Mouse (Mus musculus) adrenal gland, adult 8-10 months (tissue): ENCODE results near the gene Ccm2. TPM values are rescaled to one million over a fixed set of nuclear protein-coding genes. Genes with fewer than 3 reads are reported as not detected.
"Not testable (repeated sequence)": the region's sequence is repeated elsewhere in the genome, so short reads cannot be mapped to it uniquely, and the experiment has no call there.

Experiments
- DNase-seq: peaks from one replicate; pipeline ENCODE4 v3.0.0; 2022
- total RNA-seq, 4 experiments: library from RNA; stranded (reverse); gene quantifications; 2 replicates each; pipeline ENCODE4 v1.2.4; 2022

Ccm2 gene
- total RNA-seq: 10 to 100 TPM; 35.8 to 40.8 (median 40.5) TPM

DNA sequence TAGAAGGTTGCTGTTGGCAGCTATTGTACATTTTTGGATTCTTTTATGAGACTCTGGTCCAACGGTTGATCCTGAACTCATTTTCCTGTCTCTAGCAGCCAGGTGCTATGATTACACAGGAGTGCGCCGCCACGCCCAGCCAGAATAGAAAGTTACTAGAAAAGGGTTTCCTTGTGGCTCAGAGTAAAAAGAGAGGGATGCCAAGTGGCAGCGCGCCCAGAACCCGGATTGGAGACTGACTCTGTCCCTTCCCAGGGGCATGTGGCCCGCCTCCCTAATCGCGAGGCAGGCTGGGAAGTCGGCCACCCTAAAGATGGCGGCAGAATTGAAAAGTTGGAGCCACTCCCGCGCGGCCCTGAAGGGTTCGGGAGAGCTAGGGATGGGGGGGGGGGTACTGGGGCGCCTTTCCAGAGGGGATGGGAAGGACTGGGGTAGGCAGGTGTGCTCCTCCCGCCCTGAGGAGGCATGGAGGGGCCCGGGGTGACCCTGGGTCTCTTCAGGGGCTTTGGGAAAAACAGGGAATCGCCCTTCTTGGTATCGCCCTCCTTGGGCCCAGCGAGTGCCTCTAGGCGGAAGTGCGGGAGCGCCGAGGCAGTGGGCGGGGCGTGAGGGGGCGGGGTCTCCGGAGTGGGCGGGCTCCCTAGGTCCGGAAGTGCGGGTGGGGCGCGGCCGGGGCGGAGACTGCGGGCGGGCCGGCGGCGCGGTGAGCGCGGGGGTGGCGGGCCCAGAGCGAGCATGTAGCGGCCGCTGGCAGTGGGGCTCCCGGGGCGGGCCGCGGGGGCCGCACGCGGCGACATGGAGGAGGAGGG is at the start of gene Ccm2:
TSS of gene Ccm2 (plus strand) at position 683 of the 809 bp plus-strand sequence.
- DNase-seq: peak; percentile 97

DNA sequence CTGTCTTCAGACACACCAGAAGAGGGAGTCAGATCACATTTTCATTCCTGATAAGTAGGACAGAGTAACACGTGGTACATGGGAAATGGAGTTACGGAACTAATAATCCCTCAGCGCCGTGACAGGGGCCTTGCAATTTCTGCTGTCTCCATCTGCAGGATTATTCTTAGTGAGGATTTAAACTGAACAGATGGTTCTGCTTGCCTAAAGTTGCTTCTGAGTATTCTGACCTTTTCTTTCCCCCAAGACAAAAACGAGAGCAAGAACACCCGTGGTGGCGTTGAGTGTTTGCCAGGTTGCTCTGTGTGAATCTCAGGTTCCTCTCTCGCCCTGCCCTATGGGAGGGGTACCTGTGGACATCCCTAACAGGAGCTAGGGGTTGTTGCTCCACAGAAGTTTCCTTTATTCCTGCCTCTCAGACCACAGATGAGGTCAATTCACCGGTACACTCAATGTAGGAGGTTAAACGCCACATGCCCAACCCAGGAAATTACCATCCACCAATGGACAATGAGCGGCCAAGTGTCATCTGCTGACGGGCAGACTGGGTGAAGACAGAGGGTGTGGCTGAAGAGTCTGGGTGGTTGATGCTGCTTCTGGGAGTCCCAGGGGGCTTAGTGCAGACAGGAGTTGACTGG is 49.3 kb upstream of the Ccm2 start:
- DNase-seq: no peak

DNA sequence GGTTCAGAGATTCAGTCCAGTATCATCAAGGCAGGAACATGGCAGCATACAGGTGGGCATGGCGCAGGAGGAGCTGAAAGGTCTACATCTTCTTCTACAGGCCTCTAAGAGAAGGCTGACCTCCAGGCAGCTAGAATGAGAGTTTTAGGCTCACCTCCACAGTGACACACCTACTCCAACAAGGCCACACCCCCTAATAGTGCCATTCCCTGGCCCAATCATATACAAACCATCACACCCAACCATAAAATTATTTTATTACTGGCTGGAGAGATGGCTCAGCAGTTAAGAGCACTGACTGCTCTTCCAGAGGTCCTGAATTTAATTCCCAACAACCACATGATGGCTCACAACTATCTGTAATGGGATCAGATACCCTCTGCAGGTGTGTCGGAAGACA is 44.2 kb upstream of the Ccm2 start:
- no peak for DNase-seq

DNA sequence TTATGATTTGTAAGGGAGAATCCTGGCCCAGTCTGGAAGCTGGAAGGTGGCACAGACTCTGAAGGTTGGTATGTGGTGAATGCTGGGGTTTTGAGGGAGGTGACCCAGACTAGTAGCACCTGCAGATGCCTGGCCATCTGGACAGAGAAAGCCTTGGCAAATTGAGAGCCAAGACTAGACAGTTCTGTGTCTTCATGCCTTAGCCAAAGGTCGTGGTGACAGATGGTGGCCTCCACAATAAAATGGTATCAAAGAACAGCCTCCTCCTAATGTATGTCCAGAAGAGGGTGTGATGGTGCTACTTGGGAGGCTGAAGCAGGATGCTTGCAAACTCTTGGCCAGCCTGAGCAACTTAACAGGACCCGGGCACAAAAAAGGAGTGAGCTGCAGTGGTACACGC is 42.5 kb upstream of the Ccm2 start:
- no peak for DNase-seq

DNA sequence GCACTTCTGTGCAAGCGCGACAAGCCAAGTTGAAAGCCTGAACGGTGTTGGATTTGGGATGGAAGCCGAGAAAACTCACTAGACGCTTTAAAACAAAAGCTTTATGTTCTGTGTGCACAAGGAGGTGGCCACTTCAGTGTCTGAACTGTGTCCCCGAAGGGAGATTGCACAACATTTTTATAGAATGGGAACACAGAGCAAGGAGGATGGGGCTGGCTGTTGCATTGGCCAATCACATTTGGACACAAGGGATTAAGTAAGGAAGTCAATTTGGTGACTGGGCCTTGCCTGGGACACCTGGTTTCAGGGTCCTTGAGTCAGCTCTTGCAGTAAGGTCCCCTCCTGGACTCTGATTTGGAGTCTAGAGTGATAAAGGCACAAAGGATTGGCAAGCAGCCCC is 42.0 kb upstream of the Ccm2 start:
- DNase-seq: no peak

DNA sequence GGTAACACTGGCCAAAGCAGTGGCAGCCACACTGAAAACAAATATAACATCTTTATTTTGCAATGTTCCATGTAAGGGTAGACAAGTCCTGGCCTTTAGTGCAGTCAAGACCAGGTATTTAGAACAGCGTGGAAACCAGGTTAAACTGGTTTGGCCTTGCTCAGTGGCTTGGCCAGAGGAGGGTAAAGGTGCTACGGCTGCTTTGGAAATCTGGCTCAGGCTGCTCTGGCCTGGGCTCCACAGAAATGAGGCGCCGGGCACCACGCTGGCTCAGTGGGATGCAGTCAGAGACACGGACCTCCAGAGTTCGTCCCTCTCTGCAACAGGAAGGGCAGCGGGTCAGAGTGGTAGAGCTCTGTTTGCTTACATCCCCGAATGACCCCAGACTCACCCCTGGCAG is 40.2 kb upstream of the Ccm2 start:
- DNase-seq: no peak

DNA sequence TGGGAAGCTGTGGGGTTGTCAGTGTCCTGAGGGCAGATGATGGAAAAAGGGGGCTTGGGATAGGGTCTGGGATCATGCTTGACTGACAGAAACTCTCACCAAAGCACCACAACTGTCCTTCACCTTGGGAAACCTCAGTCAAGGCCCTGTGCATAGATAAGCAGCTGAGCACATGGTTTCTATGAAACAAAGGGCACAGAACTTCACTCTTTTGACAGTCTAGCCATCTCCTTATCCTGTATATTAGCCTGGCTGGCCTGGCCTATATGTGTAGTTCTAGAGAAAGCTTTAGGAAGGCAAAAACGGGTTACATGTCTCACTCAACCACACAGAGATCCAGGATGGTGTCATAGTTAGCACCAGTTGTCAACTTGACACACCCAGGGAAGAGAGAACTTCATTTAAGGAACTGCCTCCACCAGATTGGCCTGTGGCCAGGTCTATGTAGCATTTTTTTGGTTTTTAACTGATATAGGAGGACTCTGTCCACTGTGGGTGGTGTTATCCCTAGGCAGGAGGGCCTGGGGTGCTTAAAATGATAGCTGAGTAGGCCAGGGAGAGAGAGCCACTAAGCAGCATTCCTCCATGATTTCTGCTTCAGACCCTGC is 38.3 kb upstream of the Ccm2 start:
- no peak for DNase-seq

DNA sequence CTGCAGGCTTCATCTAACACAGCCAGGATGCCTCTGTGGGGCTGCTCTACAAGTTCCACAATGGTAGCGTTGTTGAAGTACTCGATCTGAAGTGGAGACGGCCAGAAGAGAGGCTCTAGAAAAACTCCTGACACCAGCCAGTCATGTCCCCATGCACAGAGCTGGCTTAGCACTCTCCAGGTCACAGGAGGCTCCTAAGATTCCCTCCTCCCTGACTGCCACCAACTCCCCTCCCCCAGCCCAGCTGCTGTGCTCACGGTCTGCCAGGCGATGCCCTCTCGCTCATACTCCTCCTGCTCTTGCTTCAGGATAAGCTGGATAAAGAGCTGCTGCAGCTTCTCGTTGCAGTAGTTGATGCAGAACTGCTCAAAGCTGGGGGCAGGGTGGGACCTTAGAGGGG is 31.9 kb upstream of the Ccm2 start:
- DNase-seq: no peak

DNA sequence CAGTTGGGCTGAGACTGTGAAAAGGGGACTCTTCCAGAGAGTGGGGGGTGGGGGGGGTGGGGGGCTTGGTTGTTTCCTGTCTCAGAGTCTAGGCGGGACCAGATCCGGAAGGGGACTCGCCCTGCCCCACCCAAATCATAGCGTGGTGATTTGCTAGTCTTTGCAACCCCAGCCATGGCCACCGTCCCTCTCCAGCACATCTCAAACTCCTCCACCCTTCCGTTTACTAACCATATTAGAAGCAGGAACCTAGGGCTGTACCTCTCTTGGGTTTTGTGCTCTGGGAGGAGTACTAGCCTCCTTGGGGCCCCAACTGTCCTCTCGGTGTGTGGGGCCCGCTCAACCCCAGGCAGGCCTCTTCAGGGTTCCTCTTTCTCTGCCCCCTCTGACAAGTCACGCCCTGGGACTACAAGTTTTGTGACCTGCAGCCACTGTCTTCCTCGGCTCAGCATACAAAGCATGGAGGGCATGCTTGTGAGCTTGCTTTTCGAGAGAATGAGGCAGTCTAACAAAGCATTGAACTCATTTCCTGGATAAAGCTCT is 27.1 kb upstream of the Ccm2 start:
- DNase-seq: no peak

DNA sequence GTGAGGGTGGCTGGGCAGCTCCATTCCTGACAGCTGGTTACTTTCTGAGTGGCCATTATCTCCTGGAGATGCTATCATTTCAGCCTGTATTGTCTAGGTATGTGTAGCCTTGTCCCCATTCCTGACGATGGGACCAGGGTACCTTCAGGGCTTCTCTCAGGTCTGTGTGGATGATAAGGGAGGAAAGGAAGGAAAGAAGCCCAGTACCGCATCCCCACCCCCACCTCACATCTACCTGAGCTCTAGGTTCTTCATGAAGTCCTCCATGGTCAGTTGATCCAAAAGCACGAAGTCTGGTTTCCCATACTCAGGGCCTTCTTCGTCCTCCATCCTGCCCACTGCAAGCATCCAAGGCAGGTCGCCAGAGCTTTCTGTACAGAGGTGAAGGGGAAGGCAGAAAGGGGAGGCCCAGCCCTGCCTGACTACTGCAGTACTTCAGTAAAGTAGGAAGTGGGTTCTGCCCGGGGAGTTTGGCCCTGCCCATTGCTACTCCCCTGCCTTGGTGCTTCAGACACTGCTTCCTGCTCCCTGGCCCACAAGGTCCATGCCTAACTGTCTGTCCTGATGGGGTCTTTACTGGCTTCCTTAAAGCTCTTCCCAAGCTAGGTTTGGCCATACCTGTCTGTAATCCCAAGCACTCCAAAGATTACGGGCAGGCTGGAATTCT is 26.0 kb upstream of the Ccm2 start, which contains the start of gene Myo1g:
TSS of gene Myo1g (minus strand) at position 459 of the 667 bp plus-strand sequence.
- no peak for DNase-seq

DNA sequence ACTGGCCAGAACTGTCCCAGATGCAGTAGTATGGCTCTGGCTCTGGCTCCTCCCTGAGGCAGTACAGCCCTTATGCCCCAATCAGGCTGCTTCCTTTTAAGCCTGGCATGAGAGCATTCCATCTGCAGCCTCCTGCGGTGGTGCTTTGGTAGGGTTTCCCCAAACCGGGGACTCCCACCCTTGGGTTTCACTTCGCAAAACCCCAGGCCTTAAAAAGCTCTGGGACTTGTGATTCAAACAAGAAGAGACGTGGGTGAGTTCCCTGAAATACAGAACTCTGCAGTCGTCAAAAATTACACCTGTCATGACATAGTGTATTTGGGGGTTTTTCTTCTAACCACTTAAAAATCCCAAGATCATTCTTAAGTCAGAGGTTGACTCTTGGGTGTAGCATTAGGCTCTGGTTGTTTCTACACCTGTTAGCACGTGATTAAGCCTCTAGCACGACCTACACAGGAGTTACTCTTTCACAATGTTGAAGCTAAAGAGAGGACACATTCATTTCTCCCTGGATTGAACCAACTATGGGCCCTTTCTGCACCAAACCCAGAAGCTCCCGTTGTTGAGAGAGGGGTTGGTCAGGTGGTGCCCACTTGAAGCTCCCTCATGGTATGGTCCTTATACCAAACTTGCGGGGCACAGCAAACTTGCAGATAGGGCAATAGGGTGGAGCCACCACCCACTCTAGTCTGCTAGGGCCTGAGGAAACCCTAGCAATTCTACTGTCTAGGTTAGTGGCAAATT is 23.7 kb upstream of the Ccm2 start:
- no peak for DNase-seq

DNA sequence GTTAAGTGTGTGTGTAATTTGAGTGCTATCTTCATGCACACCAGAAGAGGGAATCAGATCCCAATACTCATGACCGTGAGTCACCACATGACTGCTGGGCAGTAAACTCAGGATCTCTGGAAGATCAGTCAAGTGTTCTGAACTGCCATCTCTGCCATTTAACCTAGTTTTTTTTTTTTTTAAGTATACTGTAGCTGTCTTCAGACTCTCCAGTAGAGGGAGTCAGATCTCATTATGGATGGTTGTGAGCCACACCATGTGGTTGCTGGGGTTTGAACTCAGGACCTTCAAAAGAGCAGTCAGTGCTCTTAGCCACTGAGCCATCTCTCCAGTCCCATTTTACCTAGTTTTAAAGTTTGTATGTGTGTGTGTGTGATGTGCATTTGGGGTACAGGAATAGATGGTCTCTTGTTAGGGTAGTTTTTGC is 23.0 kb upstream of the Ccm2 start:
- DNase-seq: no peak

DNA sequence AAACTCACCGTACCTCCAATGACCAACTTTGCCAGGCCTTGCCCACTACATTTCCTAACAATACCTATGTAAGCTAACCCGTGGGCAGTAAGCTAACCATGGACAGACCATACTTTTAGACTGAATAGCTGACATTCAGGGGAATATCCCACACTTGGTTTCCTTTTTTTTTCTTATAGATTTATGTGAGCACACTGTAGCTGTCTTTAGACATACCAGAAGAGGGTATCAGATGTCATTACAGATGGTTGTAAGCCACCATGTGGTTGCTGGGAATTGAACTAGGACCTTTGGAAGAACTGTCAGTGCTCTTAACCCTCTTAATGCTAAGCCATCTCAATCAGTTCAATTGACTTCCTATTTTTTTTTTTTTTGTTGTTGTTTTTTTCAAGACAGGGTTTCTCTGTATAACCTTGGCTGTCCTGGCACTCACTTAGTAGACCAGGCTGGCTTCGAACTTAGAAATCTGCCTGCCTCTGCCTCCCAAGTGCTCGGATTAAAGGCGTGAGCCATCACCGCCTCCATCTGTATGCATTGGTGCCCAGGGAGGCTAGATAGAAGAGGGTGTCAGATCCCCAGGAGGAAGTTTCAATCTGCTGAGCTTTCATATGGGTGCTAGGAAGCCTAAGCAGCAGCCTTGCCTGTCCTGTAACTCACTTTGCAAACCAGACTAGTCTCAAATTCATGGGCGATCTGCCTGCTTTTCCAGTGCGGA is 22.4 kb upstream of the Ccm2 start:
- DNase-seq: no peak

DNA sequence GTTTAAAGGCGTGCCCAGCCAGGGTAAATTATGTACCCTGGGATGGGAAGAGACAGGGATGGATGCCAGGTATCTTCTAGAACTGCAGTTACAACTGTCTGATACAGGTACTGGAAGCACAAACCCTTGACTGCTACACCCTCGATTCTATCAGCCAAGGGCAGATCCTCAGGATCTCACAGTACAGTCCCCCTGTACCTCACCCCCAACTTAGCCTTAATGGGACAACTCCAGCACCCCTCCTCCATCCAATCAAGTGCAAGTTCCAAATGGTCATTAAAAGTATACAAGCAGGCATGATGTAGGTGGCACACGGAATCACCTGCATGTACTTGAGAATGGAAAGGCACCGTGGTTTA is 21.8 kb upstream of the Ccm2 start:
- DNase-seq: no peak

DNA sequence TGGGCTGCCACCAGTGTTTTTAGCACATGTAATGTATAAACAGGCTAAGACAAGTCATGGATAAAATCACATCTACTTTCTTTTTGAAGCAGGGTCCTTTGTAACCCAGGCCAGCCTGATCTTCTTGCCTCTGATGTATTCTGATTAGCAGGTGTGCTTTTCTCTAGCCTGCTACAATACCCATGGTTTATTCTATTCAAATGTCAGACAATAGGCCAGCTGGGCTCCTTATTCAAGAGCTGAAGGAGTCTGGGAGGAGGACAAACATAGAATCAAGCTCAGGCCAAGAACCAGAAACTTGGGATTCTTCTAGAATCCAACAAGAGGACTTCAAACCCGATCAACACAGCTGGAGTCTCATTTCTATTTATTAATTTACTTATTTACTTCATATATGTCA is 21.4 kb upstream of the Ccm2 start:
- DNase-seq: no peak

DNA sequence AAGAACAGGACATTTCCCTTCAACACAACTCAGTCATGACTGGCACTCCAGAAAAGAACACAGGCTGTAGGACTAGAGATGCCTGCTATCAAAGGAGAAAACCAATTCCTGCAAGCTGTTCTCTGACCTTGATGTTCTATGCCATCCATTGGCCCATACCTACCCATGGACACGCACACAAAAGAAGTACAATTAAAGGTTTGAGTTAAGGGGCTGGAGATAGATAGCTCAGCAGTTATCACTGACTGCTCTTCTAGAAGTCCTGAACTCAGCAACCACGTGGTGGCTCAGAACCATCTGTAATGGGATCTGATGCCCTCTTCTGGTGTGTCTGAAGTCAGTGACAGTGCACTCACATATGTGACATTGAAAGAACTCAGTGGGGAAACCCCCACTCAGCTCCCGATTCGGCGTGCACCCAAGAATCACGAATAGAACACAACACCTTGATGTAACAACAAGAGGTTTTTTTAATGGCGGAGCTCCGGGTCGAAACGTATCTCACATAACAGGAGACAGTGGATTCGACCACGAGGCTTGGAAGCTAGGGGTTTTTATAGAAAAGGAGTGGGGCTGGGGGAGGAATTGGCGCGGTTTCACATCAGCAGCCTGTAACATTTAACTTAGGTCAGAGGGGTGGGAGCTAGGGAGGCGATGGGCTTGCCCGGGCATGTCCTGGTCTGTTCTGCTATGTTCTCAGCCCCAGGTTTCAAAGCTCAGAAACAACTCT is 20.0 kb upstream of the Ccm2 start:
- DNase-seq: not testable (repeated sequence)

DNA sequence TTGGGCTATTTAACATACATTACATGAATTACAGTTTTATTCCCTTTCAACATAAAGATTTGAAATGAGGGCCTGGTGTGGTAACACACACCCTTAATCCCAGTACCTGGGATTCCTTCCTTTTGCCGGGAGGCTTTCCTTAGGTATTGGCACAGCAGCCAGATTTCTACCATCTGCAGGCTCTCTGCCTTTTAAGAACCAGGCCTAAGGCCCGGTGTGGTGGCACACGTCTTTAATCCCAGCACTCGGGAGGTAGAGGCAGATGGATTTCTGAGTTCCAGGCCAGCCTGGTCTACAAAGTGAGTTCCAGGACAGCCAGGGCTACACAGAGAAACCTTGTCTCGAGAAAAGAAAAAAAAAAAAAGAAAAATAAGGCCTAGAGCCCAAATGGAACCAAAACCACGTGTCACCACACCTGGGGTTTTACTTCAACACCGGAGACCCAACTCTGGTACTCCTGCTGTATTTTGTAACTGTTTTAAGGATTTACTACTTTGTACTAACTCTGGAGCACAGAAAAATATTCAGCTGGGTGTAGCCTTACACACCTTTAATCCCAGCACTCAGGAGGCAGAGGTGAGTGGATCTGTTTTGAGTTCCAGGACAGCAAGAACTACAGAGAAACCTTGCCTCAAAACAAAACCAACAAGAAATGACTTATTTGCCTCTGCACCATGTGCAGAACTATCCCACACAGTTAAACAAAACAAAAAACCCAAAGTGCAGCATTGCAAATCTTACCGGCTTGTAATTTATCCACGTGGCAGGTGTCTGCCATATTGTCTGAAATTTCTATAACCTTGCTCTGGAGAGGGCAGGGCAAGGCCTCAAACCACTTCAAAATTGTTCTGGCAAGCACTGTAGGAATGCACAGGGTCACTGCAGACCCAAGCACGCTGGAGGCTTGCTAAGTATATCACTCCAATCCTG is 19.2 kb upstream of the Ccm2 start:
- DNase-seq: no peak

DNA sequence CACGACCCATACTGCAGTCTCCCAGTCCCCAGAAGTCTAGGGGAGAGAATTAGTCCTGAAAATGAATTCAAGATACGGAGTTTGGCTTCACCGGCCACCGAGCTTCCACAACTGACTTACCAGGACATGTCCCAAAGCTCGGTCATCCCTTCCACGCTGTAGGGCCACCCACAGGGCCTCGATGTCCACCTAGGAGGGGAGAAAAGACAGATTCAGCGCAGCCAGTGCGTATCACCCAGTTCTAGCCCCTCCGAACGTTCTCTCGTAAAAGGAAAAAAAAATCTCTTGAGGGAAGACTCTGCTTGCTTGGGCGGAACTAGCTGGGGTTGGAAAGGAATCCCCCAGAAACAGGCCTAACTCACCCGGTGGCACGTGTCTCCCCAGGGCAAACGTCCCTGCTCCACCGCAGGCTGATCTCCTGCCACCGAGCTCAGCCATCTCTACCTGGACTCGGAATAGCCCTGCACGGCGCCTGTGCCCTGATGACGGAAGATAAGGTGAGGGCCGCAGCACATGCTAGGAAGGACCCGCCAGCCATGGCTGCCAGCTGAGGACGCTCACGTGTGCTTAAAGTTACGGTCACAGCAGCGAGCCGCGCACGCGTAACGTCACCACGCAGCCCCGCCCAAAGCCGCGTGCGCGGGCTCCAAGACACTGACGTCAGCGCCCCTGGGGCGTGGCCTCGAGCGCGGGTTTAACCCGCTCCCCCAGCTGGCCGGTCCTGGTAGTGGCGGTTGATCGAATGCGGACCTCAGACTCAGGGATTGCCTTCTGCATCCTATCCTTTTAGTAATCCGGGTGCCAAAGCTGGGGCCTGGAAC is 18.3 kb upstream of the Ccm2 start:
- peak; percentile 96 for DNase-seq

DNA sequence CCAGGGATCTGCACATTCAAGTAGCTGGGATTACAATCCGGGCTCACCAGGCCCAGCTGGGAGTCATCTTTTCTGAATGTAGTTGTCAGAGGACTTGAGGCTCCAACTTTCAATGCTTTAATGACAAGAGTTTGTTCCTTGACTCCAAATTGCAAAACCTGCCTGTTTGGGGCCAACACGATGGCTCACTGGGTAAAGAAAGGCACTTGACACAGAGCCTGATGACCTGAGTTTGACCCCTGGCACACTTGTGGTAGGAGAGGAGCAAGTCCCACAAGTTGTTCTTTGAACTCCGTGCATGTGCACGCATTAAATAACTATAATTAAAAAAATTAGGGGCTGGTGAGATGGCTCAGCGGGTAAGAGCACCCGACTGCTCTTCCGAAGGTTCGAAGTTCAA is 16.7 kb upstream of the Ccm2 start:
- no peak for DNase-seq
